Mouse (Mus musculus) erythroblast, adult 5-6 weeks (primary cell): ENCODE measurements around the gene Slamf7. TPM values are rescaled to one million over a fixed set of nuclear protein-coding genes. Genes with fewer than 3 reads are reported as not detected.

Source experiments
- total RNA-seq, 2 experiments: library from RNA; stranded (forward) in 1 of 2; stranded (reverse) in 1 of 2; fragments of 150-400 nt in 1 of 2; fragments of 200-764, 138-1000 nt in 1 of 2; gene quantifications; 2 replicates each; pipeline versions ENCODE4 v1.2.3 to v1.2.4; 2015 to 2017; ENCODE audit warnings: low replicate concordance in 2 of 2

Gene Slamf7
- total RNA-seq, 2 experiments from 2014 or later: 1.4 to 3.3 TPM

Other genes starting within 250 kb of the Slamf7 start
- gene Usf1, start 241.7 kb downstream of the Slamf7 start, total RNA-seq (2015; ENCODE audit: low replicate concordance): 2.7 and 12.7 TPM in 2 replicates
- 9.1 and 23.1 TPM in 2 replicates for gene Usf1, start 241.7 kb downstream of the Slamf7 start, total RNA-seq (2017; ENCODE audit: low replicate concordance)
- not detected in 2 replicates for gene Tstd1, start 234.2 kb downstream of the Slamf7 start, total RNA-seq (2015; ENCODE audit: low replicate concordance)
- gene Tstd1, start 234.2 kb downstream of the Slamf7 start, total RNA-seq (2017; ENCODE audit: low replicate concordance): not detected in 2 replicates
- not detected in 2 replicates for gene F11r, start 215.5 kb downstream of the Slamf7 start, total RNA-seq (2015; ENCODE audit: low replicate concordance)
- 0.42 TPM in 1 of 2 replicates, not detected in the other for gene F11r, start 215.5 kb downstream of the Slamf7 start, total RNA-seq (2017; ENCODE audit: low replicate concordance)
- gene Alyref2, start 149.6 kb downstream of the Slamf7 start, total RNA-seq (2015; ENCODE audit: low replicate concordance): 0.84 and 4.8 TPM in 2 replicates
- gene Alyref2, start 149.6 kb downstream of the Slamf7 start, total RNA-seq (2017; ENCODE audit: low replicate concordance): 0.60 and 1.4 TPM in 2 replicates
- gene Itln1, start 117.7 kb downstream of the Slamf7 start, total RNA-seq (2015; ENCODE audit: low replicate concordance): not detected in 2 replicates
- not detected in 2 replicates for gene Itln1, start 117.7 kb downstream of the Slamf7 start, total RNA-seq (2017; ENCODE audit: low replicate concordance)
- 2.3 and 3.1 TPM in 2 replicates for gene Cd244a, start 93.8 kb downstream of the Slamf7 start, total RNA-seq (2015; ENCODE audit: low replicate concordance)
- gene Cd244a, start 93.8 kb downstream of the Slamf7 start, total RNA-seq (2017; ENCODE audit: low replicate concordance): 5.2 and 8.3 TPM in 2 replicates
- 7.1 and 8.8 TPM in 2 replicates for gene Ly9, start 45.6 kb downstream of the Slamf7 start, total RNA-seq (2015; ENCODE audit: low replicate concordance)
- 5.8 and 10.0 TPM in 2 replicates for gene Ly9, start 45.6 kb downstream of the Slamf7 start, total RNA-seq (2017; ENCODE audit: low replicate concordance)
- gene Cd48, start 29.0 kb upstream of the Slamf7 start, total RNA-seq (2015; ENCODE audit: low replicate concordance): 52.2 and 60.3 TPM in 2 replicates
- gene Cd48, start 29.0 kb upstream of the Slamf7 start, total RNA-seq (2017; ENCODE audit: low replicate concordance): 24.8 and 27.7 TPM in 2 replicates
- gene Slamf1, start 114.1 kb upstream of the Slamf7 start, total RNA-seq (2015; ENCODE audit: low replicate concordance): 2.3 TPM in 1 of 2 replicates, not detected in the other
- gene Slamf1, start 114.1 kb upstream of the Slamf7 start, total RNA-seq (2017; ENCODE audit: low replicate concordance): 0.26 and 0.56 TPM in 2 replicates
- 20.3 and 22.1 TPM in 2 replicates for gene Cd84, start 186.7 kb upstream of the Slamf7 start, total RNA-seq (2015; ENCODE audit: low replicate concordance)
- 23.7 and 25.0 TPM in 2 replicates for gene Cd84, start 186.7 kb upstream of the Slamf7 start, total RNA-seq (2017; ENCODE audit: low replicate concordance)
- 2.9 and 3.1 TPM in 2 replicates for gene Gm10521, start 242.6 kb upstream of the Slamf7 start, total RNA-seq (2015; ENCODE audit: low replicate concordance)
- 2.4 and 2.7 TPM in 2 replicates for gene Gm10521, start 242.6 kb upstream of the Slamf7 start, total RNA-seq (2017; ENCODE audit: low replicate concordance)